Mouse (Mus musculus): ENCODE data around the gene Milr1. TPM values are rescaled to one million over a fixed set of nuclear protein-coding genes. Genes with fewer than 3 reads are reported as not detected.
"Not testable (repeated sequence)": the region's sequence is repeated elsewhere in the genome, so short reads cannot be mapped to it uniquely, and the experiment has no call there.

The Milr1 gene
- polyA plus RNA-seq, 1 experiment from 2014 or later: 0.91 TPM

- no peak for ATAC-seq (ENCODE audit: low FRiP score)
Observed at GRCm38 (mm10) chr11:106795679-106796078, 44.7 kb downstream of the Milr1 start.

GRCm38 (mm10) chr11:106802069-106802627 lies 51.1 kb downstream of the Milr1 start:
- ATAC-seq (ENCODE audit: low FRiP score): no peak
- WGBS: 84% methylated on average over 10 of the region's 10 CpGs
- Histone ChIP-seq H3K27me3 (no peaks in the 10 kb centered on the region), H3K4me3 (replicated peaks) (no peak overlapping the region), H3K9ac (no peak overlapping the region), H3K4me2 (no peak overlapping the region), H3K9me3 (peaks cover 3% of the 10 kb centered on the region; the same call in 1 of the 2 replicates), H3K36me3 (replicated peaks) (peaks cover 73% of the 10 kb centered on the region), H3K4me1 (no peaks in the 10 kb centered on the region), H3K27ac (no peak overlapping the region)

More at GRCm38 (mm10) chr11:106795679-106796078, 44.7 kb downstream of the Milr1 start:
- Histone ChIP-seq H3K27ac (no peak overlapping the region), H3K36me3 (replicated peaks) (peaks cover 75% of the 10 kb centered on the region), H3K4me1 (no peaks in the 10 kb centered on the region), H3K27me3 (no peaks in the 10 kb centered on the region), H3K4me2 (no peak overlapping the region), H3K9me3 (peaks cover 3% of the 10 kb centered on the region; the same call in 1 of the 2 replicates), H3K9ac (no peak overlapping the region), H3K4me3 (replicated peaks) (no peak overlapping the region)
- 79% methylated on average over 9 of the region's 9 CpGs for WGBS

- WGBS: 92% methylated on average over 1 of the region's 1 CpGs
- peaks cover 52% of the 10 kb centered on the region for H3K36me3 ChIP-seq (replicated peaks)
- not testable (repeated sequence) for H3K9me3 ChIP-seq; H3K4me2 ChIP-seq; ATAC-seq (ENCODE audit: low FRiP score); H3K27me3 ChIP-seq; H3K4me1 ChIP-seq; H3K4me3 ChIP-seq (replicated peaks); H3K9ac ChIP-seq; H3K27ac ChIP-seq
Observed at GRCm38 (mm10) chr11:106807442-106807841, 56.4 kb downstream of the Milr1 start.

GRCm38 (mm10) chr11:106812410-106813136 lies 61.5 kb downstream of the Milr1 start:
- Histone ChIP-seq H3K27ac (no peak overlapping the region), H3K27me3 (no peaks in the 10 kb centered on the region), H3K4me2 (no peak overlapping the region), H3K9ac (no peak overlapping the region), H3K4me3 (replicated peaks) (no peak overlapping the region), H3K4me1 (no peaks in the 10 kb centered on the region), H3K36me3 (replicated peaks) (peaks cover 76% of the 10 kb centered on the region), H3K9me3 (no peaks in the 10 kb centered on the region)
- ATAC-seq (ENCODE audit: low FRiP score): no peak
- WGBS: 87% methylated on average over 7 of the region's 7 CpGs

GRCm38 (mm10) chr11:106814601-106815320 lies 63.7 kb downstream of the Milr1 start:
- Histone ChIP-seq H3K36me3 (replicated peaks) (peaks cover 78% of the 10 kb centered on the region), H3K27ac (no peak overlapping the region), H3K9ac (no peak overlapping the region), H3K27me3 (no peaks in the 10 kb centered on the region), H3K4me3 (replicated peaks) (no peak overlapping the region), H3K9me3 (no peaks in the 10 kb centered on the region), H3K4me2 (no peak overlapping the region), H3K4me1 (peaks cover 5% of the 10 kb centered on the region; the same call in 1 of the 2 replicates)
- WGBS: 87% methylated on average over 14 of the region's 14 CpGs
- ATAC-seq (ENCODE audit: low FRiP score): no peak

- peaks cover 78% of the 10 kb centered on the region for H3K36me3 ChIP-seq (replicated peaks)
- H3K9me3 ChIP-seq: no peaks in the 10 kb centered on the region
- WGBS: 94% methylated on average over 2 of the region's 2 CpGs
Observed at GRCm38 (mm10) chr11:106815331-106815730, 64.3 kb downstream of the Milr1 start.

GRCm38 (mm10) chr11:106815761-106816160 lies 64.7 kb downstream of the Milr1 start:
- Histone ChIP-seq H3K27me3 (no peaks in the 10 kb centered on the region), H3K4me2 (no peak overlapping the region), H3K9me3 (no peaks in the 10 kb centered on the region), H3K4me1 (peaks cover 5% of the 10 kb centered on the region; the same call in 1 of the 2 replicates), H3K36me3 (replicated peaks) (peaks cover 79% of the 10 kb centered on the region), H3K4me3 (replicated peaks) (no peak overlapping the region), H3K27ac (no peak overlapping the region), H3K9ac (no peak overlapping the region)
- 95% methylated on average over 2 of the region's 2 CpGs for WGBS
- no peak for ATAC-seq (ENCODE audit: low FRiP score)

More at GRCm38 (mm10) chr11:106815331-106815730, 64.3 kb downstream of the Milr1 start:
- Histone ChIP-seq H3K27ac (no peak overlapping the region), H3K4me2 (no peak overlapping the region), H3K4me3 (replicated peaks) (no peak overlapping the region), H3K4me1 (peaks cover 5% of the 10 kb centered on the region; the same call in 1 of the 2 replicates), H3K27me3 (no peaks in the 10 kb centered on the region), H3K9ac (no peak overlapping the region)
- no peak for ATAC-seq (ENCODE audit: low FRiP score)

- Histone ChIP-seq H3K4me3 (replicated peaks) (no peak overlapping the region), H3K4me1 (peaks cover 5% of the 10 kb centered on the region; the same call in 1 of the 2 replicates), H3K9ac (no peak overlapping the region), H3K4me2 (no peak overlapping the region), H3K27me3 (no peaks in the 10 kb centered on the region), H3K36me3 (replicated peaks) (peaks cover 80% of the 10 kb centered on the region), H3K27ac (no peak overlapping the region), H3K9me3 (no peaks in the 10 kb centered on the region)
- ATAC-seq (ENCODE audit: low FRiP score): no peak
- 88% methylated on average over 7 of the region's 7 CpGs for WGBS
Observed at GRCm38 (mm10) chr11:106816316-106816715, 65.3 kb downstream of the Milr1 start.

GRCm38 (mm10) chr11:106817156-106817555 lies 66.1 kb downstream of the Milr1 start:
- ATAC-seq (ENCODE audit: low FRiP score): no peak
- Histone ChIP-seq H3K9me3 (no peaks in the 10 kb centered on the region), H3K27ac (0 out of 2 replicates have a peak overlapping the region, but pooled peaks have one; percentile 4), H3K36me3 (replicated peaks) (peaks cover 76% of the 10 kb centered on the region), H3K4me2 (no peak overlapping the region), H3K9ac (no peak overlapping the region), H3K4me1 (peaks cover 5% of the 10 kb centered on the region; the same call in 1 of the 2 replicates), H3K4me3 (replicated peaks) (no peak overlapping the region), H3K27me3 (no peaks in the 10 kb centered on the region)
- WGBS: 89% methylated on average over 3 of the region's 3 CpGs

GRCm38 (mm10) chr11:106817808-106818207 lies 66.8 kb downstream of the Milr1 start:
- Histone ChIP-seq H3K27ac (peak overlapping the region; percentile 50; the same call in 1 of the 2 replicates), H3K27me3 (no peaks in the 10 kb centered on the region), H3K4me1 (peaks cover 5% of the 10 kb centered on the region; the same call in 1 of the 2 replicates), H3K36me3 (replicated peaks) (peaks cover 77% of the 10 kb centered on the region), H3K4me3 (replicated peaks) (no peak overlapping the region), H3K9me3 (no peaks in the 10 kb centered on the region), H3K9ac (no peak overlapping the region), H3K4me2 (no peak overlapping the region)
- ATAC-seq (ENCODE audit: low FRiP score): no peak
- WGBS: 84% methylated on average over 6 of the region's 6 CpGs

- Histone ChIP-seq H3K27me3 (no peaks in the 10 kb centered on the region), H3K27ac (peak overlapping the region; percentile 50; the same call in 1 of the 2 replicates), H3K9ac (no peak overlapping the region), H3K4me2 (no peak overlapping the region), H3K36me3 (replicated peaks) (peaks cover 76% of the 10 kb centered on the region), H3K9me3 (no peaks in the 10 kb centered on the region), H3K4me3 (replicated peaks) (no peak overlapping the region), H3K4me1 (peaks cover 5% of the 10 kb centered on the region; the same call in 1 of the 2 replicates)
- peak; percentile 46; the same call in 1 of the 2 replicates for ATAC-seq (ENCODE audit: low FRiP score)
- WGBS: 71% methylated on average over 9 of the region's 9 CpGs
Observed at GRCm38 (mm10) chr11:106818341-106818740, 67.3 kb downstream of the Milr1 start.

Data from forebrain, embryonic 12.5 days (tissue).